Mouse (Mus musculus) heart, adult 18-20 months (tissue): ENCODE measurements around the gene Ate1. TPM values are rescaled to one million over a fixed set of nuclear protein-coding genes. Genes with fewer than 3 reads are reported as not detected.

Experiments used
- DNase-seq, 2 experiments: peaks; one replicate each; pipeline ENCODE4 v3.0.0; 2021 to 2022; ENCODE audit warnings: mixed read lengths in 1 of 2
- total RNA-seq, 2 experiments: library from RNA; stranded (reverse); gene quantifications; 2 replicates each; pipeline ENCODE4 v1.2.3; 2021

The Ate1 gene
- total RNA-seq, 2 experiments from 2014 or later = 37.6 to 38.3 TPM

GRCm38 (mm10) chr7:130523451-130523850 lies 3.3 kb upstream of the Ate1 start:
- DNase-seq = no peak

GRCm38 (mm10) chr7:130520812-130521422 lies 748 bp upstream of the Ate1 start:
- DNase-seq = no peak

- peak; percentile 98 for DNase-seq
These were observed 797 bp downstream of the Ate1 start for GRCm38 (mm10) chr7:130519096-130520048.

GRCm38 (mm10) chr7:130518213-130519095 lies 1.7 kb downstream of the Ate1 start:
- peak; percentile 23 to 40 for DNase-seq

GRCm38 (mm10) chr7:130510243-130510642 lies 9.9 kb downstream of the Ate1 start:
- DNase-seq = no peak

- no peak for DNase-seq
These were observed 17.2 kb downstream of the Ate1 start for GRCm38 (mm10) chr7:130503006-130503405.

GRCm38 (mm10) chr7:130501499-130501898 lies 18.7 kb downstream of the Ate1 start:
- DNase-seq = no peak

GRCm38 (mm10) chr7:130493346-130493745 lies 26.8 kb downstream of the Ate1 start:
- DNase-seq = no peak

- DNase-seq = no peak
These were observed 28.1 kb downstream of the Ate1 start for GRCm38 (mm10) chr7:130492026-130492425.

- DNase-seq = peak in 1 of 2 experiments; percentile 12
These were observed 41.2 kb downstream of the Ate1 start for GRCm38 (mm10) chr7:130479003-130479402.

GRCm38 (mm10) chr7:130475970-130476369 lies 44.2 kb downstream of the Ate1 start:
- peak; percentile 29 to 48 for DNase-seq

GRCm38 (mm10) chr7:130473881-130474280 lies 46.3 kb downstream of the Ate1 start:
- no peak for DNase-seq

- DNase-seq = no peak
These were observed 47.5 kb downstream of the Ate1 start for GRCm38 (mm10) chr7:130472683-130473082.

GRCm38 (mm10) chr7:130471045-130471444 lies 49.1 kb downstream of the Ate1 start:
- no peak for DNase-seq

GRCm38 (mm10) chr7:130455587-130456246 lies 64.5 kb downstream of the Ate1 start:
- peak; percentile 26 to 29 for DNase-seq

- no peak for DNase-seq
These were observed 65.9 kb downstream of the Ate1 start for GRCm38 (mm10) chr7:130454226-130454625.

- no peak for DNase-seq
These were observed 84.4 kb downstream of the Ate1 start for GRCm38 (mm10) chr7:130435776-130436175.

GRCm38 (mm10) chr7:130432141-130432540 lies 88.0 kb downstream of the Ate1 start:
- peak; percentile 16 to 27 for DNase-seq

- DNase-seq = no peak
These were observed 93.6 kb downstream of the Ate1 start for GRCm38 (mm10) chr7:130426586-130426985.

GRCm38 (mm10) chr7:130425991-130426390 lies 94.2 kb downstream of the Ate1 start:
- DNase-seq = no peak

GRCm38 (mm10) chr7:130419961-130420360 lies 100.2 kb downstream of the Ate1 start:
- no peak for DNase-seq

GRCm38 (mm10) chr7:130407622-130408021 lies 112.5 kb downstream of the Ate1 start:
- DNase-seq = peak in 1 of 2 experiments; percentile 4
